Mouse (Mus musculus) midbrain, embryonic 14.5 days (tissue): Measurements from ENCODE around the gene Ip6k1. TPM values are rescaled to one million over a fixed set of nuclear protein-coding genes. Genes with fewer than 3 reads are reported as not detected.

ENCODE experiments used
- microRNA-seq: library from miRNA; unstranded; fragments of <30 nt; microRNA quantifications from one replicate; pipeline ENCODE4, GENCODE M21; 2016
- polyA plus RNA-seq: library from polyadenylated mRNA; unstranded; fragments of >200 nt; fragmentation: Nextera tagmentation; extraction: Ambion mirVana; gene quantifications from 2 replicates; pipeline ENCODE4 v1.2.1, GENCODE M21; 2014

Gene Ip6k1
- polyA plus RNA-seq, 1 experiment from 2014 or later, result 61.1 TPM

Small RNA genes within 50 kb of the gene (microRNA-seq; reads per million reads assigned to microRNA genes)
- not detected for gene Mir7088

Other genes with a start within 250 kb of the Ip6k1 start
- 190 and 241 TPM in 2 replicates for gene Rbm5, start 231.5 kb upstream of the Ip6k1 start, polyA plus RNA-seq
- 72.6 and 95.5 TPM in 2 replicates for gene Rbm6, start 129.3 kb upstream of the Ip6k1 start, polyA plus RNA-seq
- 21.8 and 25.5 TPM in 2 replicates for gene Mon1a, start 114.3 kb upstream of the Ip6k1 start, polyA plus RNA-seq
- gene Mst1r, start 95.6 kb upstream of the Ip6k1 start, polyA plus RNA-seq, result 0.58 and 0.82 TPM in 2 replicates
- gene Actl11, start 74.0 kb upstream of the Ip6k1 start, polyA plus RNA-seq, result not detected in 2 replicates
- 16.7 and 26.1 TPM in 2 replicates for gene Camkv, start 66.8 kb upstream of the Ip6k1 start, polyA plus RNA-seq
- gene Traip, start 52.4 kb upstream of the Ip6k1 start, polyA plus RNA-seq, result 10.3 and 10.4 TPM in 2 replicates
- 2.6 and 5.0 TPM in 2 replicates for gene Uba7, start 27.0 kb upstream of the Ip6k1 start, polyA plus RNA-seq
- gene Gm20661, start 19.4 kb upstream of the Ip6k1 start, polyA plus RNA-seq, result 0.47 and 0.49 TPM in 2 replicates
- gene Inka1, start 16.6 kb upstream of the Ip6k1 start, polyA plus RNA-seq, result 12.1 and 13.3 TPM in 2 replicates
- gene Cdhr4, start 10.0 kb upstream of the Ip6k1 start, polyA plus RNA-seq, result 1.1 and 1.2 TPM in 2 replicates
- gene Gm20662, start 6.2 kb upstream of the Ip6k1 start, polyA plus RNA-seq, result 0.72 TPM in 1 of 2 replicates, not detected in the other
- gene Gmppb, start 46.7 kb downstream of the Ip6k1 start, polyA plus RNA-seq, result 14.0 and 16.7 TPM in 2 replicates
- 2.4 and 3.5 TPM in 2 replicates for gene Amigo3, start 50.7 kb downstream of the Ip6k1 start, polyA plus RNA-seq
- gene Mst1, start 77.9 kb downstream of the Ip6k1 start, polyA plus RNA-seq, result not detected in 2 replicates
- gene Rnf123, start 80.8 kb downstream of the Ip6k1 start, polyA plus RNA-seq, result 54.8 and 56.2 TPM in 2 replicates
- gene Apeh, start 92.1 kb downstream of the Ip6k1 start, polyA plus RNA-seq, result 38.0 and 43.8 TPM in 2 replicates
- gene Bsn, start 187.9 kb downstream of the Ip6k1 start, polyA plus RNA-seq, result 14.2 and 14.7 TPM in 2 replicates